Mouse (Mus musculus) G1E-ER4 (cell line): ENCODE data around the gene Slc2a1. TPM values are rescaled to one million over a fixed set of nuclear protein-coding genes. Genes with fewer than 3 reads are reported as not detected.

Source experiments
- GATA1 ChIP-seq: IDR thresholded peaks from one replicate; pipeline ENCODE4 v1.8.0; 2012; ENCODE audit warnings: low read length, inconsistent platforms
- polyA plus RNA-seq: library from polyadenylated mRNA; stranded (reverse); fragments of >175 nt; gene quantifications from 2 replicates; pipeline ENCODE4 v1.2.3, GENCODE M21; 2012

Gene Slc2a1
- polyA plus RNA-seq, 1 experiment = 62.4 TPM

DNA sequence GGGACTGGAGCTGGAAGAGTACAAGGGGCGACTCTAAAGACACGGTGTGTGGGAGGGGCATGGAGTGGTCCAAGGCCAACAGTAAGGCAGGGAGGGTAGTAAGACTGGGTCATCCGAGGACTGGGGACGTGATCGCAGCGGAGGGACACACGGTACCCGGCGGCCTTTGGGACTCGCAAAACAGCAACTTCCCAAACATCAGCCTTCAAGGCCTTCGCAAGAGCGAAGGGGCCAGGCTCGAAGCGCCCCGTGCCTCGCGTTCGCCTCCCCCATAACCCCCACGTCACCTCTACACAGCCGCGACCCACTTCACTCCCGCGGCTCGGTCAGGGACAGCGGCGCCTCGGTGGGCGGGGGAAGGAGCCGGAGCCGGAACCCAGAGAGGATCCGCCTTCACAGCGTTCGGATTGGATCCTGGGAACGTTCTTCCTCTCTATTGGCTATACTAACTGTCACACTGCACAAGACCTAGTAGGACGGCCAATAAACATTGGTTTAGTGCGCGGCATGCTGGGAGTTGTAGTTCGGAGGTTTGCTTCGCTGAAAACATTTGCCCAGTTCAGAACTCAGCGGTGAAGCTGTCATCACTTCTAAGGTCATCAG, 65.4 kb downstream of the Slc2a1 start, which contains the start of gene Zfp691:
Gene Zfp691, minus strand, starts transcription at position 345 of the 603 bp plus-strand sequence.
- TF ChIP-seq GATA1 = no peak

DNA sequence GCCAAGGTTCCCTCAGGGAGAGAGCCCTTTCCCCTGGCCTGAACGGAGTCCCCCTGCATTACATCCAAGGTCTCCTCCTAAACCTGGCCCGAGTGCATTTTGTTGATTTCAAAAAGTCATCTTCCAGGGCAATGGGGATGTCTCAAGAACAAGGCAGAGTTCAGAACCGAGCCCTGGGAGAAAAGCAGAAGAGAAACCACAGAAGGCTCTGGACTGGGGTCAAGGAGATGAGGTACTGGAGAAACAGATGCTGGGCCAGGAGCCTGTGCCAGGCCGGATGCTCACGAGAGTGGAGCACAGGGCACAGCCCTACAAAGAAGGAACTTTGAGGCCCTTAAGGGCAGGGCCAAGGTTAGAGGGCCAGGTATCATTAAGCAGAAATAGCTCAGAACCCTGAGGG, 69.2 kb downstream of the Slc2a1 start:
- no peak for TF ChIP-seq GATA1

DNA sequence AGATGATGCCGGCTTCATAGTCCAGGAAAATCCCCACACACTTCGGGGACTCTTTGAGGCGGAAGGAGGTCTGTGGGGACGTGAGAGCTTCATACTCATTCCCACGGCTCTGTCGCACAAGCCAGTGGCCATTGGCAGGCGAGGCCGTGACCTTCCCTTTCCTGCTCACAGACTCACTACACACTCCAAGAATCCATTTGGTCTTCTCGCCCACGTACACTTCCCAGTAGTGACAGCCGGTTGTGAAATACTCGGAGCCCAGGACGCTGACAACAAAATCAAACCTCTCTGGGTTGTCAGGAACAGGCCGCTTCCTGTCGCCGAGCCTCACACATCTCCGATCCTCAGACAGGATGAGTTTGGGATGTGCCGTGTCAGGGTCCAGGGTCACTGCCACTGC, 69.8 kb downstream of the Slc2a1 start:
- TF ChIP-seq GATA1 = no peak

DNA sequence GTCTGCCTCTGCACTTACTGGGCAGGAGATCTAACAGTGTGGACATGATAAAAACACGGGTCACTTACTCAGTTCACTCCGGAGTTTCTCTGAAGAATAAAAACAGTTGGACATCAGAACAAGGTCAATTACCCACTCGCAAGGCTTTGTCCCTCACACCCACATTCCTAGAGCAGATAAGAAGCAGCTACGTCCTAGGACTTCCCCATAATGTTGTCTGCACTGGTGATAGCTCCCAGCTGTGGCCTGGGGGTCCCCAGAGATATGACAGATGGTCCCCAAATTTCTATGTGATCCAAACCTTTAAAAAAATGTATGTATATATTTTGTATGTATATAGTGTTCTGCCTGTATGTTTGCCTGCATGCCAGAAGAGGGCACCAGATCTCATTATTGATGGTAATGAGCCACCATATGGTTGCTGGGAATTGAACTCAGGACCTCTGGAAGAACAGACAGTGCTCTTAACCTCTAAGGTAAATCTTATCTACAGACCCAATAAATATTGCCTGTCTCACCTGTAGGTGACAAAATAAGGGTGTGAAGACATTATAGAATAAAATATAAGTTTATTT, 71.7 kb downstream of the Slc2a1 start:
- TF ChIP-seq GATA1 = no peak

DNA sequence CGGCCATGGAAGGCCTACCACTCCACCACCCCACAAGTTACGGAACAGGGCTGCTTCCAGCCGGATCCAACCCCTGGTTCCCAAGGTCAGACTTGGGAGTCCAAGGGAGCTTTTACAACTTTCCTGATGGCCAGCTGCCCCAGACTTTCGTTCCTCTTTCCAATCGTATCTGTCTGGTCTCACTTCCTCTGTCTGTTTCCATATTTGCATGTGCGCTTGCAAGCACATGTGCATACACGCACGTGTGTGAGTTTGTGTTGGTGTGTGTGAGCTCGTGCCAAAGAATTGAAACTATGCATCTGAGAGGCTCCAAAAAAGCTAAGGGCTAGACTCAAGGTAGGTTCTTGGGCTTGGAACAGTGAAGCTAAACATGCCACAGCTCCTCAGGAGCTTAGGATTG, 72.9 kb downstream of the Slc2a1 start:
- no peak for TF ChIP-seq GATA1

DNA sequence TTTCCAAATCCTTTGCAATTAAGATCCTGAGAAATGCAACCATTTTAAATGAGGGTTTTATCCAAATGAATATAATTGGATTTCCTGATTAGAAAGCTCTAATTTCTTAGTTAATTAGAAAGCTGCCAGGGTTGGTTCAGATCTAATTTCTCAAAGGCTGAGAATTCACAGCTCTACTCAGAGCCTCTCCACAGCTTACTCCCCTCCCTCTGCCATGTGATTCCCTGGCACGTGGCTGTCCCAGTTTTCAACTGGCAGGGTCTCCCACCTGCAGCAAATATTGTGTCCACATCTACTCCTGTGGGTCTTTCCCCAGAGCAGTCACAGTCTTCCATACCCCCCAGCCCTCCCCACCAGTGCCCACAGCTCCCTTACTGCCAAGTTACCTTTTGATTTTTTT, 75.0 kb downstream of the Slc2a1 start:
- no peak for TF ChIP-seq GATA1

DNA sequence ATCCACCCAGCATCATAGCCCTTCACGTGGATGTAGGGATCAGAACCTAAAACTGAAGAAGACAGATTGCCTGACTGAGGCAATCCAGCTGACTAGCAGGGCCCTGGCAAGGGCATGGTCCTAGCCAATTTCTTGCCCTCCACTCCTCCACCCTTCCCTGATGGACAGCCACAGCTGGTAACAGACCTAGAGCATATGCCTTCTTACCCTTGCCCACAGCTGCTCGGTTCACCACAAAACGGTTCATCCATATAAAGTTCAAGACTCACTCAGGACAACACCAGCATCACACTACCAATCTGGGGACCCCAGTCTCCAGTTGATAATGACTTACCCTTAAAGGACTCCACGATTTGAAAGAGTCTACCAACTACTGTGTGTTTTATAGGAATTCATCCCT, 77.3 kb downstream of the Slc2a1 start:
- TF ChIP-seq GATA1 = no peak

Other genes starting within 250 kb of the Slc2a1 start
- not detected in 2 replicates for gene Olfr1331, start 244.1 kb upstream of the Slc2a1 start, polyA plus RNA-seq
- not detected in 2 replicates for gene Olfr1330, start 220.1 kb upstream of the Slc2a1 start, polyA plus RNA-seq
- not detected in 2 replicates for gene Olfr1329, start 191.2 kb upstream of the Slc2a1 start, polyA plus RNA-seq
- gene Olfr1328, start 170.1 kb upstream of the Slc2a1 start, polyA plus RNA-seq = not detected in 2 replicates
- not detected in 2 replicates for gene Lao1, start 147.1 kb upstream of the Slc2a1 start, polyA plus RNA-seq
- 10.8 and 14.3 TPM in 2 replicates for gene Zfp691, start 65.5 kb downstream of the Slc2a1 start, polyA plus RNA-seq
- gene Ermap, start 81.3 kb downstream of the Slc2a1 start, polyA plus RNA-seq = 88.5 and 109 TPM in 2 replicates
- 446 and 491 TPM in 2 replicates for gene Svbp, start 86.6 kb downstream of the Slc2a1 start, polyA plus RNA-seq
- gene Tmem269, start 109.5 kb downstream of the Slc2a1 start, polyA plus RNA-seq = not detected in 2 replicates
- 11.9 and 15.2 TPM in 2 replicates for gene AU022252, start 124.0 kb downstream of the Slc2a1 start, polyA plus RNA-seq
- gene P3h1, start 124.2 kb downstream of the Slc2a1 start, polyA plus RNA-seq = 7.2 and 8.1 TPM in 2 replicates
- gene Cldn19, start 146.7 kb downstream of the Slc2a1 start, polyA plus RNA-seq = not detected in 2 replicates
- gene Ybx1, start 185.9 kb downstream of the Slc2a1 start, polyA plus RNA-seq = 2,530 and 2,672 TPM in 2 replicates
- 2.6 and 4.2 TPM in 2 replicates for gene Ppih, start 211.8 kb downstream of the Slc2a1 start, polyA plus RNA-seq